Mouse (Mus musculus): ENCODE results near the gene Acp7. TPM values are rescaled to one million over a fixed set of nuclear protein-coding genes. Genes with fewer than 3 reads are reported as not detected.

Gene Acp7
- polyA plus RNA-seq, 1 experiment from 2014 or later, result 0.31 TPM

GRCm38 (mm10) chr7:28656430-28656829 is 25.3 kb upstream of the Acp7 start:
- no peak overlapping the region for H3K4me3 ChIP-seq (ENCODE audit: low read length)
- no peak overlapping the region for H3K4me2 ChIP-seq (ENCODE audit: low read length)
- H3K27ac ChIP-seq (ENCODE audit: low read depth, low read length), result no peak overlapping the region
- H3K27me3 ChIP-seq (replicated peaks; ENCODE audit: control insufficient read depth, insufficient read depth, low read length), result no peaks in the 10 kb centered on the region
- no peak for ATAC-seq
- H3K9ac ChIP-seq (ENCODE audit: low read depth, low read length), result no peak overlapping the region
- H3K36me3 ChIP-seq (ENCODE audit: control insufficient read depth, insufficient read depth, low read length), result no peaks in the 10 kb centered on the region
- no peaks in the 10 kb centered on the region for H3K4me1 ChIP-seq (ENCODE audit: control insufficient read depth, insufficient read depth, low read depth, low read length)
- H3K9me3 ChIP-seq (ENCODE audit: control insufficient read depth, low read length), result no peaks in the 10 kb centered on the region
- WGBS, result 51% methylated on average over 4 of the region's 4 CpGs

- 94% methylated on average over 2 of the region's 2 CpGs for WGBS
- H3K36me3 ChIP-seq (ENCODE audit: control insufficient read depth, insufficient read depth, low read length), result no peaks in the 10 kb centered on the region
- no peak overlapping the region for H3K9ac ChIP-seq (ENCODE audit: low read depth, low read length)
- no peak overlapping the region for H3K4me3 ChIP-seq (ENCODE audit: low read length)
- H3K27ac ChIP-seq (ENCODE audit: low read depth, low read length), result no peak overlapping the region
- H3K4me2 ChIP-seq (ENCODE audit: low read length), result no peak overlapping the region
- H3K4me1 ChIP-seq (ENCODE audit: control insufficient read depth, insufficient read depth, low read depth, low read length), result no peaks in the 10 kb centered on the region
- no peaks in the 10 kb centered on the region for H3K9me3 ChIP-seq (ENCODE audit: control insufficient read depth, low read length)
- no peak for ATAC-seq
- no peaks in the 10 kb centered on the region for H3K27me3 ChIP-seq (replicated peaks; ENCODE audit: control insufficient read depth, insufficient read depth, low read length)
These were observed 20.0 kb upstream of the Acp7 start for GRCm38 (mm10) chr7:28651157-28651556.

GRCm38 (mm10) chr7:28647016-28647415 is 15.9 kb upstream of the Acp7 start:
- Histone ChIP-seq H3K4me3 (ENCODE audit: low read length) (no peak overlapping the region), H3K9me3 (ENCODE audit: control insufficient read depth, low read length) (no peaks in the 10 kb centered on the region), H3K4me2 (ENCODE audit: low read length) (no peak overlapping the region), H3K9ac (ENCODE audit: low read depth, low read length) (no peak overlapping the region), H3K36me3 (ENCODE audit: control insufficient read depth, insufficient read depth, low read length) (no peaks in the 10 kb centered on the region), H3K27me3 (replicated peaks; ENCODE audit: control insufficient read depth, insufficient read depth, low read length) (no peaks in the 10 kb centered on the region), H3K4me1 (ENCODE audit: control insufficient read depth, insufficient read depth, low read depth, low read length) (no peaks in the 10 kb centered on the region), H3K27ac (ENCODE audit: low read depth, low read length) (no peak overlapping the region)
- 57% methylated on average over 7 of the region's 7 CpGs for WGBS
- ATAC-seq, result no peak

- Histone ChIP-seq H3K27me3 (replicated peaks; ENCODE audit: control insufficient read depth, insufficient read depth, low read length) (no peaks in the 10 kb centered on the region), H3K36me3 (ENCODE audit: control insufficient read depth, insufficient read depth, low read length) (no peaks in the 10 kb centered on the region), H3K9me3 (ENCODE audit: control insufficient read depth, low read length) (no peaks in the 10 kb centered on the region), H3K4me3 (ENCODE audit: low read length) (no peak overlapping the region), H3K27ac (ENCODE audit: low read depth, low read length) (no peak overlapping the region), H3K4me2 (ENCODE audit: low read length) (no peak overlapping the region), H3K9ac (ENCODE audit: low read depth, low read length) (no peak overlapping the region), H3K4me1 (ENCODE audit: control insufficient read depth, insufficient read depth, low read depth, low read length) (no peaks in the 10 kb centered on the region)
- 84% methylated on average over 2 of the region's 2 CpGs for WGBS
- no peak for ATAC-seq
These were observed 14.9 kb upstream of the Acp7 start for GRCm38 (mm10) chr7:28645947-28646475.

- no peak for ATAC-seq
- Histone ChIP-seq H3K36me3 (ENCODE audit: control insufficient read depth, insufficient read depth, low read length) (no peaks in the 10 kb centered on the region), H3K27me3 (replicated peaks; ENCODE audit: control insufficient read depth, insufficient read depth, low read length) (no peaks in the 10 kb centered on the region), H3K9me3 (ENCODE audit: control insufficient read depth, low read length) (no peaks in the 10 kb centered on the region), H3K4me1 (ENCODE audit: control insufficient read depth, insufficient read depth, low read depth, low read length) (no peaks in the 10 kb centered on the region), H3K4me3 (ENCODE audit: low read length) (no peak overlapping the region), H3K27ac (ENCODE audit: low read depth, low read length) (no peak overlapping the region), H3K4me2 (ENCODE audit: low read length) (no peak overlapping the region), H3K9ac (ENCODE audit: low read depth, low read length) (no peak overlapping the region)
- 43% methylated on average over 6 of the region's 6 CpGs for WGBS
These were observed 14.2 kb upstream of the Acp7 start for GRCm38 (mm10) chr7:28645366-28645765.

- Histone ChIP-seq H3K4me1 (ENCODE audit: control insufficient read depth, insufficient read depth, low read depth, low read length) (no peaks in the 10 kb centered on the region), H3K4me3 (ENCODE audit: low read length) (no peak overlapping the region)
- WGBS, result 85% methylated on average over 8 of the region's 8 CpGs
These were observed 10.4 kb upstream of the Acp7 start for GRCm38 (mm10) chr7:28641546-28641945.

GRCm38 (mm10) chr7:28637511-28637910 is 6.4 kb upstream of the Acp7 start:
- ATAC-seq, result no peak
- Histone ChIP-seq H3K27ac (ENCODE audit: low read depth, low read length) (no peak overlapping the region), H3K27me3 (replicated peaks; ENCODE audit: control insufficient read depth, insufficient read depth, low read length) (no peaks in the 10 kb centered on the region), H3K4me1 (ENCODE audit: control insufficient read depth, insufficient read depth, low read depth, low read length) (no peaks in the 10 kb centered on the region), H3K9ac (ENCODE audit: low read depth, low read length) (no peak overlapping the region), H3K9me3 (ENCODE audit: control insufficient read depth, low read length) (no peaks in the 10 kb centered on the region), H3K36me3 (ENCODE audit: control insufficient read depth, insufficient read depth, low read length) (no peaks in the 10 kb centered on the region), H3K4me3 (ENCODE audit: low read length) (no peak overlapping the region), H3K4me2 (ENCODE audit: low read length) (no peak overlapping the region)
- 22% methylated on average over 8 of the region's 8 CpGs for WGBS

More at GRCm38 (mm10) chr7:28641546-28641945, 10.4 kb upstream of the Acp7 start:
- no peaks in the 10 kb centered on the region for H3K36me3 ChIP-seq (ENCODE audit: control insufficient read depth, insufficient read depth, low read length)
- no peak overlapping the region for H3K9ac ChIP-seq (ENCODE audit: low read depth, low read length)
- H3K27ac ChIP-seq (ENCODE audit: low read depth, low read length), result no peak overlapping the region
- no peak overlapping the region for H3K4me2 ChIP-seq (ENCODE audit: low read length)
- no peaks in the 10 kb centered on the region for H3K27me3 ChIP-seq (replicated peaks; ENCODE audit: control insufficient read depth, insufficient read depth, low read length)
- no peaks in the 10 kb centered on the region for H3K9me3 ChIP-seq (ENCODE audit: control insufficient read depth, low read length)
- ATAC-seq, result no peak

- H3K9ac ChIP-seq (ENCODE audit: low read depth, low read length), result no peak overlapping the region
- 82% methylated on average over 4 of the region's 4 CpGs for WGBS
These were observed 3.0 kb upstream of the Acp7 start for GRCm38 (mm10) chr7:28634128-28634527.

GRCm38 (mm10) chr7:28624791-28625190 is 6.3 kb downstream of the Acp7 start:
- no peak overlapping the region for H3K4me2 ChIP-seq (ENCODE audit: low read length)
- H3K9me3 ChIP-seq (ENCODE audit: control insufficient read depth, low read length), result no peaks in the 10 kb centered on the region
- H3K36me3 ChIP-seq (ENCODE audit: control insufficient read depth, insufficient read depth, low read length), result no peaks in the 10 kb centered on the region
- H3K4me3 ChIP-seq (ENCODE audit: low read length), result no peak overlapping the region
- no peaks in the 10 kb centered on the region for H3K4me1 ChIP-seq (ENCODE audit: control insufficient read depth, insufficient read depth, low read depth, low read length)
- WGBS, result 82% methylated on average over 5 of the region's 5 CpGs
- H3K27ac ChIP-seq (ENCODE audit: low read depth, low read length), result no peak overlapping the region
- H3K9ac ChIP-seq (ENCODE audit: low read depth, low read length), result no peak overlapping the region
- no peak for ATAC-seq
- peaks cover 12% of the 10 kb centered on the region for H3K27me3 ChIP-seq (replicated peaks; ENCODE audit: control insufficient read depth, insufficient read depth, low read length)

More at GRCm38 (mm10) chr7:28634128-28634527, 3.0 kb upstream of the Acp7 start:
- Histone ChIP-seq H3K4me2 (ENCODE audit: low read length) (no peak overlapping the region), H3K4me3 (ENCODE audit: low read length) (no peak overlapping the region), H3K27ac (ENCODE audit: low read depth, low read length) (no peak overlapping the region), H3K4me1 (ENCODE audit: control insufficient read depth, insufficient read depth, low read depth, low read length) (peaks cover 8% of the 10 kb centered on the region; the same call in 1 of the 2 replicates), H3K27me3 (replicated peaks; ENCODE audit: control insufficient read depth, insufficient read depth, low read length) (peaks cover 15% of the 10 kb centered on the region), H3K36me3 (ENCODE audit: control insufficient read depth, insufficient read depth, low read length) (no peaks in the 10 kb centered on the region), H3K9me3 (ENCODE audit: control insufficient read depth, low read length) (no peaks in the 10 kb centered on the region)
- ATAC-seq, result no peak

Data from hindbrain, embryonic 16.5 days (tissue).